Mouse (Mus musculus) neural tube, embryonic 13.5 days (tissue): ENCODE data around the gene Akt3. TPM values are rescaled to one million over a fixed set of nuclear protein-coding genes. Genes with fewer than 3 reads are reported as not detected.

Source experiments
- ATAC-seq: fragments of 200-750 bp; cut with Nextera tagmentation; 2 replicates; pipeline ENCODE4 v1.8.0; 2017; ENCODE audit warnings: low read depth, mild to moderate bottlenecking, moderate TSS enrichment, moderate library complexity
- H3K27ac ChIP-seq: fragments of 300-500 bp; sonication (generic); replicated peaks from 2 replicates; pipeline ENCODE4 v1.5.1; 2015; ENCODE audit warnings: moderate library complexity, mild to moderate bottlenecking, inconsistent platforms
- H3K27me3 ChIP-seq: fragments of 300-500 bp; sonication (generic); 2 replicates; pipeline ENCODE4 v1.6.1; 2015; ENCODE audit warnings: mild to moderate bottlenecking, inconsistent platforms
- H3K36me3 ChIP-seq: fragments of 300-500 bp; sonication (generic); 2 replicates; pipeline ENCODE4 v1.6.1; 2015; ENCODE audit warnings: mild to moderate bottlenecking, inconsistent platforms
- H3K4me1 ChIP-seq: fragments of 300-500 bp; sonication (generic); replicated peaks from 2 replicates; pipeline ENCODE4 v1.6.1; 2015; ENCODE audit warnings: inconsistent platforms
- H3K4me2 ChIP-seq: fragments of 300-500 bp; sonication (generic); 2 replicates; pipeline ENCODE4 v1.6.1; 2015; ENCODE audit warnings: inconsistent platforms, mild to moderate bottlenecking, moderate library complexity
- H3K4me3 ChIP-seq: fragments of 300-500 bp; sonication (generic); 2 replicates; pipeline ENCODE4 v1.5.1; 2015; ENCODE audit warnings: mild to moderate bottlenecking, inconsistent platforms
- H3K9ac ChIP-seq: fragments of 300-500 bp; sonication (generic); 2 replicates; pipeline ENCODE4 v1.6.1; 2015; ENCODE audit warnings: moderate library complexity, mild to moderate bottlenecking, inconsistent platforms
- H3K9me3 ChIP-seq: fragments of 300-500 bp; sonication (generic); 2 replicates; pipeline ENCODE4 v1.6.1; 2016; ENCODE audit warnings: inconsistent platforms
- WGBS: fragments of 180-500 bp; shearing (Covaris S2); methylation state at CpG from one replicate; pipeline ENCODE4 v1.1.7; 2015; 5-methylcytosine and 5-hydroxymethylcytosine counted together
- polyA plus RNA-seq: library from polyadenylated mRNA; unstranded; fragments of >200 nt; fragmentation: Nextera tagmentation; extraction: Ambion mirVana; gene quantifications from 2 replicates; pipeline ENCODE4 v1.2.1, GENCODE M21; 2015

The Akt3 gene
- polyA plus RNA-seq, 1 experiment from 2014 or later, result 19.6 TPM

DNA sequence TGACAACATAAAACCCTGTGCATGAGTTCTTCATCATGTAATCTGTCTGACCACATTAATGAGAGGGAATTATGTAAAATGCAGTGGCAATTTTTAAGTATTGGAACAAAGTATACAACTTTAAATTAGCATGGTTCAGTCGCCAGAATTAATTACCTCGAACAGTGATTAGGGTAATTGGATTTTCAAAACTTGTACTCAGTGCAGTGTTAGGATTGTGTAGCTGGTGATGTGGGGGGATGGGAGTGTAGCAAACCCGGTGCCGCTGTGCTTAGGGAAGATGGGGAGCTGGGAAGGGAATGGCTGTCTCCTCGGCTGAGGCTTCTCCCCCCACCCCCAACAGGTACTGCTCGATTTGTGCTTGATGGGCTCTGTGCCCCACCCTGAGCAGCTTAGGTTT is 255.1 kb downstream of the Akt3 start:
- WGBS, result 68% methylated on average over 6 of the region's 6 CpGs
- H3K4me2 ChIP-seq, result no peak overlapping the region
- no peak for ATAC-seq

DNA sequence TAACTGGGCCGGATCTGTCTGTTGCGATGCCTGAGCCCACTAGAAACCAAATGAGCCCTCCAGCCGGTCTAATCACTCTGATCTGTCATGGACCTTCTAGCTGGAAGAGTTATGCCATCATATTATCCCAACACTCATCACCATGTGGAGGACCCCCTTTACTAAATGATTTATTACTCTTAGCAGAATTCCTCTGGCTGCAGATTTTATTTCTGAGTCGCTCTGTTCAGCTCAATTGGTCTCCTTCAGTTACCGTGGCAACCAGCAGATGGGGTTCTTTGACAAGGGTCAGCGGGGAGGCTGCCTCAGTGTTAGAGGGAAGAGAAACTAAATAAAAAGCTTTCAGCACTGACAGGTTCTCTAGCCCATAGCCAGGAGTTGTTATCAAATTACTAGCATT is 259.0 kb downstream of the Akt3 start:
- no peak overlapping the region for H3K4me2 ChIP-seq

More for the DNA sequence above, 255.1 kb downstream of the Akt3 start:
- H3K27me3 ChIP-seq, result peaks cover 4% of the 10 kb centered on the region; the same call in 1 of the 2 replicates
- H3K9me3 ChIP-seq, result no peaks in the 10 kb centered on the region
- H3K4me3 ChIP-seq, result no peak overlapping the region
- no peak overlapping the region for H3K9ac ChIP-seq
- no peaks in the 10 kb centered on the region for H3K36me3 ChIP-seq
- H3K4me1 ChIP-seq, result peaks cover 44% of the 10 kb centered on the region
- no peak overlapping the region for H3K27ac ChIP-seq

DNA sequence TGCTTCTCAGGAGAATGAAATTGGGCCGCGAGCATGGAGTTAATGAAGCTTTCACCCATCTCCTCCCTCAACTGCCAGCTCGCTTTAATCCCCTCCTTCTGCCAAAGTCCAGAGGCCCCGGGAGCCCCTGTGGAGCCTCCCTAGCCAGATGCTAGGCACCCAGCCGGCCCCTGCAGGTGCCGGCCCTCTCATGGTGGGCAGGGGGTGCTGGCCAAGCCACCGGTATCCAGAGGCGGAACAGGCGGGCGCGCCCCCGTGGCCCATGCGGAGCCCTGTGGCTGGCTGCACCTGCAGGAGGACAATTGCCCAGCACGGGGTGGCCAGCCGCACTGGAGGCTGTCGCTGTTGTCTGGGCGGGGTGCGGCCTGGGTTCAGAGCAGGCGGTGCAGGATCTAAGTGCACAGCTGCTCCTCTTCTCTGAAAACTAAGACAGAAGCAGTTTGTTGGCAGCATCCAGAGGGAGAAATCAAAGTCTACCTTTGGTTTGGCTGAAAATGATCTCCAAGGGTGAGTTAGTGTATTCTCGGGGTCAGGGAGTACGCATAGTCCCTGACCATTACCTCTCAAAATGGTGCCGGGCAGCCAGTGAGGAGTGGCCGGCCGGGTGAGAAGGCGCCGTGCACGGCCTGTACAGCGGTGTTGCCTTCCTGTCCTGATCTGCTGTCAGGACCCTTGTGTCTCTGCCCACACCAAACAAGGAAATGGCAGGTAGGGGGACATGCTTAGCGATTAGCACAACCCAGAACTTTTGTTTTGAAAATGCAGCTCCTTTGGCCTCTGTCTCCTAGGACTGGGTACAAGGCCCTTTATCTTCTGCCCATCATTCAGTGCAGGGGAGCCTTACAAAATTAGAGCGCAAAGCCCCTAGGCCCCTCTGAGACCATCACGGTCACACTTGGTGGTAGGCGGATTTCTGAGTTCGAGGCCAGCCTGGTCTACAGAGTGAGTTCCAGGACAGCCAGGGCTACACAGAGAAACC is 260.0 kb downstream of the Akt3 start:
- Histone ChIP-seq H3K27ac (peak overlapping the region; percentile 57), H3K4me2 (peak overlapping the region; percentile 50), H3K4me1 (peaks cover 74% of the 10 kb centered on the region), H3K36me3 (no peaks in the 10 kb centered on the region), H3K9ac (peak overlapping the region; percentile 35; the same call in 1 of the 2 replicates), H3K4me3 (peak overlapping the region; percentile 9; the same call in 1 of the 2 replicates), H3K27me3 (peaks cover 4% of the 10 kb centered on the region; the same call in 1 of the 2 replicates), H3K9me3 (no peaks in the 10 kb centered on the region)
- no peak for ATAC-seq
- WGBS, result 15% methylated on average over 33 of the region's 33 CpGs

More for the DNA sequence above, 259.0 kb downstream of the Akt3 start:
- Histone ChIP-seq H3K4me1 (peaks cover 75% of the 10 kb centered on the region), H3K9me3 (no peaks in the 10 kb centered on the region), H3K27me3 (peaks cover 4% of the 10 kb centered on the region; the same call in 1 of the 2 replicates), H3K27ac (peak overlapping the region; percentile 52; the same call in 1 of the 2 replicates), H3K4me3 (no peak overlapping the region), H3K36me3 (no peaks in the 10 kb centered on the region), H3K9ac (no peak overlapping the region)
- 9% methylated on average over 6 of the region's 6 CpGs for WGBS
- peak; percentile 64 for ATAC-seq

DNA sequence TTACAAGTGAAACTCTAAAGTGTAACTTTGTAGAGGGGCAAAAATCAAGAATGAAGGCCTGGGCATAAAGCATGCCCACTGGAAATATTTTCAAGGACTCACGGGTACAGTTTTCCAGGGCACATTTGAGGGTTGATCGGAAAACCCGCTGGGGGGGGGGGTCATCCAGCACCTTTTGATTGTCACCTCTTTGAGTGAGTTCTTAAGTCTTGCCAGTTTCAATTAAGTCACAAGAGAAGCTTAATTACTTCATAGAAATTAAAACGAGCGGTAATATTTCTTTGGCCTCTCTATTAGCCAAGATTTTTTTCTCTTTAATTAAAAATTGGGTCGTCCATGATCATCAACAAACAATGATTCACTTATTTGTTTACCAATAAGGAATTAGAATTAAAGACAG is 260.7 kb downstream of the Akt3 start:
- Histone ChIP-seq H3K9ac (no peak overlapping the region), H3K27ac (peak overlapping the region; percentile 39; the same call in 1 of the 2 replicates)
- 28% methylated on average over 6 of the region's 6 CpGs for WGBS

DNA sequence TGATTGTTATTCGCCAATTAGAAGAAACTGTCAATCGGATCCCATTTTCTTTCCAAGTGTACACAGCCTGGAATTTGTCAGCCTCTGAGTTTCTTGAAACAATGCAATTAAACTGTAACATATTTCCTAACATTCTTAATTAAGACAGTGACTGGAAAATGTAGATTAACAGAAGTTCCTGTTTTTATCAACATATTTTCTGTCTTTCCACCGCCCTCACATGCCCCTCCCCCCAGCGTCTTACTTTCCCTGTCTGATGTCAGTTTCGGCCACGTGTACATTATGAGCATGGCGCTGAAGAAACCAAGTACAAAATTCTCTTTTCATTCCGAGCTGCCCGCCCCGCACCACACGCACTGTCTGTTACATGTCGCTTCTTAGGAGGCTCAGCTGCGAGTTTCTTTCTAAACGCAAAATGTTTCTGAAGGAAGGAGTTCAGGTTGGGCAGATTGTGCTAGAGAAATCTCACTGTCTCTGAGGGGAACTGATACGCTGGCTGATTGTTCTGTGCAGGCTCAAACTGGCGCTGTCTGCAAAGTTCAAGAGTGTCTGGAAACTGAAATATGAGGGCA is 261.3 kb downstream of the Akt3 start:
- H3K27ac ChIP-seq, result peak overlapping the region; percentile 39
- peaks cover 76% of the 10 kb centered on the region for H3K4me1 ChIP-seq
- ATAC-seq, result no peak
- no peak overlapping the region for H3K4me3 ChIP-seq
- H3K9ac ChIP-seq, result no peak overlapping the region; the same call in 1 of the 2 replicates
- 22% methylated on average over 16 of the region's 16 CpGs for WGBS
- no peaks in the 10 kb centered on the region for H3K9me3 ChIP-seq
- peak overlapping the region; percentile 27 for H3K4me2 ChIP-seq
- H3K36me3 ChIP-seq, result no peaks in the 10 kb centered on the region
- peaks cover 4% of the 10 kb centered on the region; the same call in 1 of the 2 replicates for H3K27me3 ChIP-seq

More for the DNA sequence above, 260.7 kb downstream of the Akt3 start:
- H3K4me1 ChIP-seq, result peaks cover 76% of the 10 kb centered on the region
- H3K9me3 ChIP-seq, result no peaks in the 10 kb centered on the region
- peaks cover 4% of the 10 kb centered on the region; the same call in 1 of the 2 replicates for H3K27me3 ChIP-seq
- peak overlapping the region; percentile 50 for H3K4me2 ChIP-seq
- H3K36me3 ChIP-seq, result no peaks in the 10 kb centered on the region
- H3K4me3 ChIP-seq, result no peak overlapping the region
- ATAC-seq, result no peak

DNA sequence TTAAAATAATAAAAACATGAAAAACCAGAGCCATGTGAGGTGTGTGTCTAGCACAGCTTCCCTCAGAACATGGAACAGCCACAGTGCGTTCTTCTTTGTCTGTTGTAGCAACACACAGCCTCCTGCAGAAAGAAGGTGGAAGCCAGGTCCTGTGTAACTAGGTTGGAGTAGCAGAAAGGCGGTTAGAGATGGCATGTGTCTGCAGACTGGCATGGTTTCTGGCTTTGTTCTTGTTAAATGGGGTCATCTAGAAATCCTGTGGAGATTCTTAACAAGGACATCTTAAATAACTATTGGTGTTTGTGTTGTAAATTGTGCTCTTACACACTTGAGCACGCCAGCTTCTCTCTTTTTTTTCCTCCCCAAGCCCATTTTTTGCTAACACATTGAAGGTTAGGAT is 261.8 kb downstream of the Akt3 start:
- Histone ChIP-seq H3K4me1 (peaks cover 74% of the 10 kb centered on the region), H3K27ac (no peak overlapping the region)
- WGBS, result 54% methylated on average over 3 of the region's 3 CpGs

DNA sequence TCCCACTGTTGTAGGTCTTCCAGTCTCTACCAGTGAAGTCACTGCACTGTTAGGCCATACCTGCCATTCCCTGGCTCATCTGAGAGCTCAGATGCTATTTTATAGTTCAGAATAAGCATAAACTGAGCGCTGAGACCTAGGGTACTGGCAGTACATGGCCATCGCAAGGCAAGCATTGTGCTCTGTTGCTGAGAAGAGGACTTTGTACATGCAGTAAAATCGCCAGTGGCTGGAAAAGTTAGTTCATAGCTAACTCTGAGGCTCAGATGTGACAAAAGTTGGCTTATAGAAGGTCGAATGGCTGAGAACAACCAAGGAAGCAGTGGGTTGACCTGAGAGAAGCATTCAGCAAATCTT is 262.6 kb downstream of the Akt3 start:
- no peak for ATAC-seq
- H3K4me3 ChIP-seq, result no peak overlapping the region
- 79% methylated on average over 4 of the region's 4 CpGs for WGBS
- no peak overlapping the region for H3K4me2 ChIP-seq
- no peaks in the 10 kb centered on the region for H3K9me3 ChIP-seq
- H3K27me3 ChIP-seq, result no peaks in the 10 kb centered on the region
- no peak overlapping the region for H3K9ac ChIP-seq
- H3K36me3 ChIP-seq, result no peaks in the 10 kb centered on the region
- H3K4me1 ChIP-seq, result peaks cover 72% of the 10 kb centered on the region
- peak overlapping the region; percentile 85 for H3K27ac ChIP-seq

More for the DNA sequence above, 261.8 kb downstream of the Akt3 start:
- ATAC-seq, result no peak
- Histone ChIP-seq H3K36me3 (no peaks in the 10 kb centered on the region), H3K27me3 (peaks cover under 1% of the 10 kb centered on the region; the same call in 1 of the 2 replicates), H3K4me2 (no peak overlapping the region), H3K9ac (no peak overlapping the region), H3K9me3 (no peaks in the 10 kb centered on the region), H3K4me3 (no peak overlapping the region)

DNA sequence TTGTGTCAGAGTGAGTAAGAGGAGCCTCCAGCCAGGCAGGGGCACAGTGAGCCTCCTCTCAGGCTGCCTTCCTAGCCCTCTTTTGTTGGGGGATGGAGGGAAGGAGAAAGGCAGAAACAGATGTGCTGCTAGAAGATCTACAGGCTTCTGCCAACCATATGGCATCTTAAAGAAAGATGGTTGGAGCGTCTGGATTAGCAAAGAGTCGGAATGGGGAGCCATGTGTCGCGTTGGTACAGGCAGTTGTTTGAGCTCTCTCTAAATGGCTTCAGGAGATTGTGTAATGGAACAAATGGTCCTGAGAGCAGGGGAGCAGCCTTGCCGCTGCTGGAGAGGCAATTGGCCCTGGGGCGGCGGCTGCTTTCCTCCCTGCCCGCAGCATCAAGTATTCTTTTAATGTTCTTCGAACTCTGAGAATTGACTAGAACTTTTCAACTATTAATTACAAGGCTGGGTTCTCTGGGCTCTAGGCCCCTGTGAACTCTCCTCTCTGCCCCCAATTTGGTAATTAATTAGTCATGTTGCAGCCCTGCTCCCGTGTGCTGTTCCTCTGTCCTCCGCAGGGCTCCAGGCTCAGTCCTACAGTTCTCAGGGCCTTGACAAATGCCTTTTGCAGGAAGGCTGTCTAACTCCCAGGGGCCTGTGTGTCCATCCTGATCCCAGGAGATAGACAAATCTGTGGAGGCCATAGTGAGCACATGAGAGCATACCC is 263.1 kb downstream of the Akt3 start:
- ATAC-seq, result peak; percentile 19; the same call in 1 of the 2 replicates

DNA sequence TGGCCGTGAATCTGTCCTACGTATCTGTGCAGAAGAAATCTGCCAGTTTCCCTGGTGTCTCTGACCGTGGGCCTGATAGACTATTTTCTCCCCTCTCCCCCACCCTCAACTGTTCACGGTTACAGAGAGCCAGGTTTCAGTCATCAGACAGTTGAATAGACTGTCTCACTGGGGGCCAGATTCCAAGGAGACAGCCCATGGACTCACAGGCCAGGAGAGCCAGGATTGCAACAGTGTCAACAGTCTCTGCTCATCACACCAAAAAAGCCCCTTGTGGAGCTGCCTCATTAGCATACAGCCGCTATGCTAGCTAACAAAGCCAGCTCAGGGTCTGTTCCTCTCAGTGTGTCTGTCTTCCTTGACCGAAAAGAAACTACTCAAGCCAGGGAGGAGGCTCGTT is 263.9 kb downstream of the Akt3 start:
- Histone ChIP-seq H3K27me3 (no peaks in the 10 kb centered on the region), H3K4me2 (no peak overlapping the region), H3K4me3 (no peak overlapping the region), H3K9me3 (no peaks in the 10 kb centered on the region), H3K27ac (peak overlapping the region; percentile 85), H3K9ac (no peak overlapping the region), H3K36me3 (no peaks in the 10 kb centered on the region), H3K4me1 (peaks cover 73% of the 10 kb centered on the region)
- peak; percentile 59 for ATAC-seq
- WGBS, result 11% methylated on average over 7 of the region's 7 CpGs

More for the DNA sequence above, 263.1 kb downstream of the Akt3 start:
- H3K4me1 ChIP-seq, result peaks cover 74% of the 10 kb centered on the region
- WGBS, result 5% methylated on average over 11 of the region's 11 CpGs
- H3K9ac ChIP-seq, result no peak overlapping the region
- no peaks in the 10 kb centered on the region for H3K9me3 ChIP-seq
- H3K4me3 ChIP-seq, result no peak overlapping the region
- H3K36me3 ChIP-seq, result no peaks in the 10 kb centered on the region
- H3K27me3 ChIP-seq, result no peaks in the 10 kb centered on the region
- peak overlapping the region; percentile 85 for H3K27ac ChIP-seq
- H3K4me2 ChIP-seq, result peak overlapping the region; percentile 3; the same call in 1 of the 2 replicates

DNA sequence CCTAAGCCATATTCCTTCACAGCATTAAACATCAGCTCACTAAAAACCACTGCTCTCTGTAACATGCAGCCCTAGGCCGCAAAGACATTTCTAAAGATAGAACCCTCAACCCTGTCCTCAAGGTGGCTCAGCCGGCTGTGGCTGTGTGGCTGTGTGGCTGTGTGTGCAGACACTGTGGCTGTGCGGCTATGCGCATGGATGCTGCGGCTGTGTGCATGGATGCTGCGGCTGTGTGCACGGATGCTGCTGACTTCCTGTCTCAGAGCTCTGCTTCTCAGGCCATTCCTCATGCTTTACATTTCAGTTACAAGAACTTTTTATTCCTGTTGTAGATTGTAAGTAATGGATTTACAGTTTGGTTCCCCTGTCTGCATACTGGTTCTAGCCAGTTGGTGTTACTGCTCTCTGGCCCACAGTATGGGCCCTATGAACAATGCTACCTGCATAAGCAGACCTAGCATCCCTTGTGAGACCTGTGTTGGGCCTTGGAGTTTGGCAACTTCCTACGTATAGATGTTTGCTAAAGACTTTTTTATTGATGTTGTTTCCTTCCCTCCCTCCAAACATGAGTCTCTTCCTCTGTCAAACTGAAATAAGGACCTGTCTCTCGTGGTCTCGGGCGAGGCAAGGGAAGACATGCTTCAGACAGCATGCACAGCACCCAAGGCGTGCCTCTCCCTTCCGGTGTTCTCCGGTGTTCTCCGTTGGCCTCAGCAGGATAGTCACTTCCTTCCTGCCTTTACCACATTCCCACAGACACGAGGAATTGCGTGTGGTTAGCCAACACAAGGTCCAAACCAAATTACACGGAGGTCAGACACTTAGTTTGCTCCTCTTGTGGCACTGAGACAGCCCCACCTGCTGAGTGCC is 264.6 kb downstream of the Akt3 start:
- H3K27ac ChIP-seq, result peak overlapping the region; percentile 85
- H3K27me3 ChIP-seq, result no peaks in the 10 kb centered on the region
- no peak for ATAC-seq
- peaks cover 69% of the 10 kb centered on the region for H3K4me1 ChIP-seq
- no peaks in the 10 kb centered on the region for H3K36me3 ChIP-seq
- no peak overlapping the region for H3K4me3 ChIP-seq
- WGBS, result 74% methylated on average over 18 of the region's 18 CpGs
- H3K9me3 ChIP-seq, result no peaks in the 10 kb centered on the region
- H3K4me2 ChIP-seq, result no peak overlapping the region
- H3K9ac ChIP-seq, result no peak overlapping the region

DNA sequence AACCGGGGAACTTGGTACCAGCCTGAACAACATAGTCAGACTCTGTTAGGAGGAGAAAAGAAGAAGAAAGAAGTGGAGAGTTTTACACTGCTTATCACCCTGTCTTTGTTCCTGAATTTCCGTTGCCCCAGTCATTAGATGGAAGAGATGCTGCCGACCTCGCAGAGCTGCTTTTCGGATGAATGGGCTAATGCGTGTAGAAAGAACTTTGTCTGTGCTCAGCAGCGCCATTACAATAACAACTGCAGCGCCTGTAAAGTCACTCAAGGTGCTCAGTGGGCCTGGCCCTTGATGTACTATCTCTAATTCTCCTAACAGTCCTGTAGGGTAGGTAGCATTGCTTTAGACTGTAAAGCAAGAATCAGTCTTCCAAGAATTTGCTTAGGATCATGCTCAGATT is 265.5 kb downstream of the Akt3 start:
- Histone ChIP-seq H3K9me3 (no peaks in the 10 kb centered on the region), H3K27me3 (no peaks in the 10 kb centered on the region), H3K4me3 (no peak overlapping the region), H3K9ac (no peak overlapping the region), H3K4me1 (peaks cover 62% of the 10 kb centered on the region), H3K4me2 (no peak overlapping the region), H3K27ac (no peak overlapping the region), H3K36me3 (no peaks in the 10 kb centered on the region)
- no peak for ATAC-seq
- 30% methylated on average over 8 of the region's 8 CpGs for WGBS
